Mouse (Mus musculus): Measurements from ENCODE around the gene Clcc1.

DNA sequence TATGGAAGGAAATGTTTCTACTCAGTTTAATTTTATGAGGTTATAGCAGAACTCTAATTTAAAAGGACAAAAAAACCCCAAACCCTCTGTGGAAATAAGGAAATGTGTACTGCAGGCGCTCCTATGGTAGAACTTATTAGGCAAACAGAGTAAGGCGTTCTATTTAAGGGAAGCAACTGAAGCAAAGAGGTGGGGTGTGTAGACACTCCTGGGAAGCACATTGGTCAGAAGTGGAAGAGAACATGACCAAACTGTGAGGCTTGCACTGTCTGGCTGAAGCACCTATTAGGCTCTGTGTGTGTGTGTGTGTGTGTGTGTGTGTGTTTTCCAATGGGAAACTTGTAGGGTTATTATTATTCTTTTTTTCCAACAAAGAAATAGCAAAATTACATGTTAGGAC lies 65.6 kb downstream of the Clcc1 start:
- no peak for TF ChIP-seq POLR2AphosphoS5 (IDR thresholded peaks at IDR 0.05; ENCODE audit: insufficient replicate concordance, low read depth, low read length)
- TF ChIP-seq CTCF (IDR thresholded peaks at IDR 0.05; ENCODE audit: low read depth, low read length), result no peak
- no peak for TF ChIP-seq TAL1 (conservative IDR thresholded peaks at IDR 0.05; ENCODE audit: low read depth, low read length)
